Mouse (Mus musculus): ENCODE results near the gene Gm30737.
"Not testable (repeated sequence)": the region's sequence is repeated elsewhere in the genome, so short reads cannot be mapped to it uniquely, and the experiment has no call there.

Gene Gm30737

DNA sequence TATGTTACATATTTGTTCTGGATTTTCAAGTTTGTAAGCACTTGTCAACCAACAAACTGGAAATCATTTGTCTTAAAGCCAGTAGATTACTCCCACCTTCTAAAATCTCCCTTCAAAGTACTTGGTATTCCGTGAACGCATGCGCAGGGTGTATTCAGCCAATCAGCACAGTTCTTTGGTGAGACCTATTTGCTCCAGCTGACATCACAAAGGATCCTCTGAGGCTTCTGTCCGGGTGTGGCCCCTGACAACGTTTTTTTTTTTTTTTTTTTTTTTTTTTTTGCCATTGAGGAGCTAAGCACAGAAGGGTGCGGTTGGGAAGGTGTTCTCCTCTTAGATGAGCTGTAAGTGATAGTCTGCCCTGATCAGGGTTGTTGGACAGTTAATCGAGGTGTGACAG is at the start of gene Gm30737:
TSS of gene Gm30737 (plus strand) at position 301 of the 400 bp plus-strand sequence.
- not testable (repeated sequence) for DNase-seq (ENCODE audit: low read depth, low spot score)

Data from 3T3-L1 (cell line).